Mouse (Mus musculus) forebrain, embryonic 13.5 days (tissue): ENCODE measurements around the gene Agap3. TPM values are rescaled to one million over a fixed set of nuclear protein-coding genes. Genes with fewer than 3 reads are reported as not detected.

Experiments used
- ATAC-seq: fragments of 200-750 bp; cut with Nextera tagmentation; 2 replicates; pipeline ENCODE4 v1.8.0; 2017
- H3K27ac ChIP-seq: fragments of 300-500 bp; sonication (generic); 2 replicates; pipeline ENCODE4 v1.5.1; 2015; ENCODE audit warnings: inconsistent platforms, mild to moderate bottlenecking, moderate library complexity
- H3K27me3 ChIP-seq: fragments of 300-500 bp; sonication (generic); 2 replicates; pipeline ENCODE4 v1.6.1; 2015; ENCODE audit warnings: mild to moderate bottlenecking, inconsistent platforms
- H3K36me3 ChIP-seq: fragments of 300-500 bp; sonication (generic); 2 replicates; pipeline ENCODE4 v1.6.1; 2015; ENCODE audit warnings: mild to moderate bottlenecking, inconsistent platforms; ENCODE audit not compliant: poor library complexity, severe bottlenecking
- H3K4me1 ChIP-seq: fragments of 300-500 bp; sonication (generic); 2 replicates; pipeline ENCODE4 v1.6.1; 2015; ENCODE audit warnings: inconsistent platforms
- H3K4me2 ChIP-seq: fragments of 300-500 bp; sonication (generic); 2 replicates; pipeline ENCODE4 v1.6.1; 2015; ENCODE audit warnings: inconsistent platforms, mild to moderate bottlenecking, moderate library complexity
- H3K4me3 ChIP-seq: fragments of 300-500 bp; sonication (generic); 2 replicates; pipeline ENCODE4 v1.5.1; 2015; ENCODE audit warnings: mild to moderate bottlenecking, inconsistent platforms
- H3K9ac ChIP-seq: fragments of 300-500 bp; sonication (generic); 2 replicates; pipeline ENCODE4 v1.6.1; 2015; ENCODE audit warnings: mild to moderate bottlenecking, inconsistent platforms
- H3K9me3 ChIP-seq: fragments of 300-500 bp; sonication (generic); replicated peaks from 2 replicates; pipeline ENCODE4 v1.6.1; 2016; ENCODE audit warnings: inconsistent platforms
- WGBS: fragments of 180-500 bp; shearing (Covaris S2); methylation state at CpG from one replicate; pipeline ENCODE4 v1.1.7; 2015; 5-methylcytosine and 5-hydroxymethylcytosine counted together
- polyA plus RNA-seq: library from polyadenylated mRNA; unstranded; fragments of >200 nt; fragmentation: Nextera tagmentation; extraction: Ambion mirVana; gene quantifications from 2 replicates; pipeline ENCODE4 v1.2.1, GENCODE M21; 2015

Gene Agap3
- polyA plus RNA-seq, 1 experiment from 2014 or later: 38.0 TPM

DNA sequence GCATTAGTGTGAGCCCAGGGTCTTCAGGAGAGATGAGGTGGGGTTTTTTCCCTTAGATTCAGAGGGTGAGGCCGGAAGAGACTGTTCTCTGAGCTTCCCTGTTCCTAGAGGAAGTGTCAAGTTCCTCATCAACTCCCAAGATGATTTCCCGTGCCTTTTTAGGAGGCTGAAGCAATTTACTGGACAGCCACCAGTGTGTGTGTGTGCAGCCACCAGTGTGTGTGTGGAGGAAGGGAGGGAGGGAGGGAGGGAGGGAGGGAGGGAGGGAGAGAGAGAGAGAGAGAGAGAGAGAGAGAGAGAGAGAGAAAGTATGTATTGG, 2.0 kb downstream of the Agap3 start:
- Histone ChIP-seq H3K9ac (peak overlapping the region; percentile 96; the same call in 1 of the 2 replicates), H3K4me2 (peak overlapping the region; percentile 100), H3K27ac (peak overlapping the region; percentile 93; the same call in 1 of the 2 replicates), H3K4me3 (peak overlapping the region; percentile 94), H3K4me1 (peaks cover 46% of the 10 kb centered on the region), H3K36me3 (peaks cover 25% of the 10 kb centered on the region), H3K27me3 (peaks cover 7% of the 10 kb centered on the region), H3K9me3 (no peaks in the 10 kb centered on the region)
- WGBS: 26% methylated on average over 2 of the region's 2 CpGs
- no peak for ATAC-seq

DNA sequence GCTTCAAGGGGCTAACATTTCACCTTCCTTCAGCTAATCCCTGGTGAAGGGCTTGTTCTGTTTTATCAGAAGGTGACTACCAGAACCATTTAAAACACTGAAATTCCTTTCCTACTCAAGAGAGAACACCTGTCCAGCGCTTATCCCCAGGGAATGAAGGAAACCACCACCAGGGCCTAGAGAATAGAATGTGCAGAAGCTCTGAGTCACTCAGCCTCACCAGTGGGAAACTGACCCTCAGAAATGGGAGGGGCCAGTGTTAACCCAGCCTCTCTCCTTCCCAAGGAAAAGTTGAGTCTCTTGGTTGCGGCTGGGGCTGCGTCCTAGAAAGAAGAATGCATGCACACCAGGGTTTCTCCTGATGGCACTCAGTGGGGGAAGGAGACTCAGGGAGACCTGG, 3.1 kb downstream of the Agap3 start:
- H3K36me3 ChIP-seq: peaks cover 30% of the 10 kb centered on the region
- peaks cover 46% of the 10 kb centered on the region for H3K4me1 ChIP-seq
- no peaks in the 10 kb centered on the region for H3K9me3 ChIP-seq
- ATAC-seq: no peak
- H3K9ac ChIP-seq: peak overlapping the region; percentile 52
- WGBS: 73% methylated on average over 3 of the region's 3 CpGs
- H3K4me2 ChIP-seq: peak overlapping the region; percentile 100
- 0 out of 2 replicates have a peak overlapping the region, but pooled peaks have one; percentile 94 for H3K4me3 ChIP-seq
- 0 out of 2 replicates have a peak overlapping the region, but pooled peaks have one; percentile 93 for H3K27ac ChIP-seq
- peaks cover 4% of the 10 kb centered on the region for H3K27me3 ChIP-seq

DNA sequence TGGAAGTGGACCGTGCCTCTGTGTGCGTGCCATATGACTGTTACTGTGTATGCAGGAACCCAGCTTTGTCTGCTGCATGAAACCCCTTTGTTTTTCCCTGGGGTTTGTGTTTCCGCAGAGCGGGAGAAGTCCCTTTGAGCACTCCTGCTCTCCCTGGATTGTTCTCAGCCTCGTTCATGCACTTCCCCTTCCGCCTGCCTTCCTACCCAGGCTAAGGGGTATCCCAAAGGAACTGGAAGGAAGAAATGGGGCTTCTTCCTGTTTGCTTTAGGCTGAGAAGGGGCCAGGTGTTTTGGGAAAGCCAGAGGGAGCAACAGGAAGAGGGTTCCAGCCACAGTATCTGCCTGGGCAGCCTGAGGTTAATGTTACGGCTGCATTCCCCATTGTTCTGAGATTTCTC, 3.6 kb downstream of the Agap3 start:
- WGBS: 52% methylated on average over 7 of the region's 7 CpGs
- Histone ChIP-seq H3K36me3 (peaks cover 33% of the 10 kb centered on the region), H3K27me3 (no peaks in the 10 kb centered on the region), H3K4me3 (peak overlapping the region; percentile 4; the same call in 1 of the 2 replicates), H3K9ac (peak overlapping the region; percentile 52), H3K9me3 (no peaks in the 10 kb centered on the region), H3K27ac (no peak overlapping the region; the same call in 1 of the 2 replicates), H3K4me2 (peak overlapping the region; percentile 100), H3K4me1 (peaks cover 46% of the 10 kb centered on the region)
- ATAC-seq: no peak

DNA sequence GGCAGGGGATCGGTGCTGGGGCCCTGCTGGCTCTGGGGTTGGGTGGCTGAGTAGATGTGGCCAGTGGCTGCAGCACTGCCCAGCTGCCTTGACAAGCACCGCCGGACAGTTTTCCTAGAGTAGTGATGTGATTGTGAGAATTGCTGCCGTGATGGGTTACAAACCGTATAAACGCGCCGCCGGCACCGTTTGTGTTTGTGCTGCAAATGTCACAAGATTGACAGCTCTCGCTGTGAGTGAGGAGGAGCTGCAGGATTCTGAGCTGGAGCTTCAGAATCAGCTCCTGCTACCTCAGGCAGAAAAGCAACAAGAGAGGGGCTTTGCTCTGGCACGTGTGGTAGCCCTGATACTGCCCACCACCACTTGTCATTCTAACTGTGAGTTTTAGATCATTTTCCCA, 14.8 kb downstream of the Agap3 start:
- peak overlapping the region; percentile 51 for H3K9ac ChIP-seq
- peak overlapping the region; percentile 35 for H3K4me2 ChIP-seq
- H3K9me3 ChIP-seq: no peaks in the 10 kb centered on the region
- H3K4me3 ChIP-seq: no peak overlapping the region
- peaks cover 32% of the 10 kb centered on the region for H3K4me1 ChIP-seq
- H3K27ac ChIP-seq: no peak overlapping the region
- H3K27me3 ChIP-seq: peaks cover under 1% of the 10 kb centered on the region; the same call in 1 of the 2 replicates
- 24% methylated on average over 12 of the region's 12 CpGs for WGBS
- ATAC-seq: no peak
- H3K36me3 ChIP-seq: peaks cover 4% of the 10 kb centered on the region

DNA sequence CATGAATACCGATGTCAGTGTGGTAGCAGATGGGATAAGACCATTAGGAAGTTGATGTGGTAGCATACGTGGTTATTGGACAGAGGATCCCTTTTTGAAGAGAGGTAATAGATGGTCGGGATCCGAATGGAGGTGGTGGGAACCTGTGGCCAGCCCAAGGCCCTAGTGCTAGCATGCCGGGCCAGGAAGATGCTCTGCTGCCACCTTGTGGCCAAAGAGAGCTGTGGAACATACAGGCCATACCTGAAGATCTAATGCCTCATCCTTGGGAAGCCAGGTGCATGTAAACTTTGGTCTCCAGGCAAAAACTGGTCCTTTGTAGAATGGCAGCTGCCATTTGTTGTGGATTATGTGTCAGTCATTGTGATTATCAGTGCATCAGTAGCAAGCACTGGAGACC, 18.6 kb downstream of the Agap3 start:
- H3K9me3 ChIP-seq: no peaks in the 10 kb centered on the region
- ATAC-seq: peak; percentile 63
- H3K27ac ChIP-seq: no peak overlapping the region
- H3K27me3 ChIP-seq: peaks cover 36% of the 10 kb centered on the region
- H3K4me1 ChIP-seq: peaks cover 42% of the 10 kb centered on the region
- 11% methylated on average over 5 of the region's 5 CpGs for WGBS
- no peak overlapping the region for H3K4me2 ChIP-seq
- no peaks in the 10 kb centered on the region for H3K36me3 ChIP-seq
- H3K4me3 ChIP-seq: no peak overlapping the region
- no peak overlapping the region for H3K9ac ChIP-seq

DNA sequence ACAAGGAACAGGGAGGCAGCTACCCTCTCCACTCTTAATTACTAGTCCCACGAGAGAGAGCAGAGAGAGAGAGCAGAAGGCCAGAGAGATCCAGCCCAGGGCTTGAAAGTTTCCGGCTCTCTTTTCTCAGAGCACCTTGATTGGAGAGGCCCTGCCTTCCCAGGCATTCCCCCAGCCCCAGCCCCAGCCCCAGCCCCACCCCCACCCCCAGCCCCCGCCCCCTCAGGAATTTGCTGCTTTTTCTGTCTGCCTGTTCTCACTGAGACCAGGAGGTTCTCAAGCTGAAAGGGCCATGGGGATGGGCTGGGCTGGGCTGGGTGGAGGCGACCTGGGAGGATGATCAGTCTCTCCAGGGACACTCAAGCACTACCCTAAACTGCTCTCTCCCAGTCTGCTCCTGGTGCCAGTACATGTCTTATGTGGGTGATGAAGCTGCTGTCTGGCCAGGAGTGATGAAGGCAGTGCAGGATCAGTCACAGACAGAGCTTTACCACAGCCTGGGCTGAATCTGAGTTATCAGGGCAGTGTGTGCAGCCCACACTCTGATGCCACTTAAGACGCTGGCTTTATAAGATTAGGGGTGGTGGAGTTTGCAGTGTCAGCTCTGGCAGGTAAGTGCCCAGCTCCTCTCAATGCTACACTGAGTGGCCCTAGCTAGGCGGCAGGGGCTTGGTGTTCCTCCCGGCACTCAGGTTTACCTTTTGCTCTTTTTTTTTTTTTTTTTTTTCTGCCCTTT, 21.1 kb downstream of the Agap3 start:
- H3K4me3 ChIP-seq: no peak overlapping the region
- H3K4me1 ChIP-seq: peaks cover 28% of the 10 kb centered on the region
- no peak overlapping the region for H3K27ac ChIP-seq
- peaks cover 40% of the 10 kb centered on the region for H3K27me3 ChIP-seq
- ATAC-seq: no peak
- H3K4me2 ChIP-seq: no peak overlapping the region
- H3K36me3 ChIP-seq: peaks cover 16% of the 10 kb centered on the region
- H3K9me3 ChIP-seq: no peaks in the 10 kb centered on the region
- H3K9ac ChIP-seq: no peak overlapping the region
- 21% methylated on average over 7 of the region's 7 CpGs for WGBS

DNA sequence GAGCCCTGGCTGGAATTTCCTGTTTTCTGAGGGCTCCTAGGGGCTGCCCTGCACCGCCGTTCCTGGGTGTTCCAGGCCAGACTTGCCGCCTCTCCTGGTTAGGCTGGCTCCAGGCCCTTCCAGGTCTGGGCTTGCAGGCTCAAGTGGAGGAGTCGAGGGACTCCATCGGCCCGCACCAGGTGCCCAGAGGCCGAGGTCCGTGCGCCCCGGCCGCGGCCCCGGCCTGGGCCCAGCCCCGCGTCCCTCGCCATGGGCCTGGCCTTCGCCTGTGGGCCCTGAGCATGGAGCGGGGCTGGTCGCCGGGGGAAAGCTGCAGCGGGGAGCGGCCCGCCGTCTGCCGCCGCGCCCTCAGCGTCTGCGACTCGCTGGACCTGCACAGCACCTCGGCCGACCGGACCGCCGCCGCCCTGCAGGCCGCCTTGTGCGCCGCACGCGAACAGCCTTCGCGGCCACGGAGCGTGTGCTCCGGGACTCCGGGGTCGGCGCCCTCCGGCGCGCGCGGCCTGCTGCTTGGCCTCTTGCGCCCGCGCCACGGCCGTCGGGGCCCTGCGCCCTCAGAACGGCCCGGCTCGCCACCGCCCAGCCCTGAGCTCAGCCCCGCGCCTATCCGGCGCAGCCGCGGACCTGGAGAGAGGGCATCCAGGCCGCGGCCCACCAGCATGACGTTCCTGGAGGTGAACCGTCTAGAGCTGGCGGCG, 22.2 kb downstream of the Agap3 start:
- WGBS: 3% methylated on average over 52 of the region's 77 CpGs
- peaks cover 28% of the 10 kb centered on the region for H3K36me3 ChIP-seq
- peak overlapping the region; percentile 58 for H3K9ac ChIP-seq
- H3K27ac ChIP-seq: no peak overlapping the region
- H3K4me2 ChIP-seq: peak overlapping the region; percentile 64
- peaks cover 40% of the 10 kb centered on the region for H3K27me3 ChIP-seq
- no peaks in the 10 kb centered on the region for H3K9me3 ChIP-seq
- ATAC-seq: peak; percentile 22
- H3K4me1 ChIP-seq: peaks cover 33% of the 10 kb centered on the region
- peak overlapping the region; percentile 38 for H3K4me3 ChIP-seq

DNA sequence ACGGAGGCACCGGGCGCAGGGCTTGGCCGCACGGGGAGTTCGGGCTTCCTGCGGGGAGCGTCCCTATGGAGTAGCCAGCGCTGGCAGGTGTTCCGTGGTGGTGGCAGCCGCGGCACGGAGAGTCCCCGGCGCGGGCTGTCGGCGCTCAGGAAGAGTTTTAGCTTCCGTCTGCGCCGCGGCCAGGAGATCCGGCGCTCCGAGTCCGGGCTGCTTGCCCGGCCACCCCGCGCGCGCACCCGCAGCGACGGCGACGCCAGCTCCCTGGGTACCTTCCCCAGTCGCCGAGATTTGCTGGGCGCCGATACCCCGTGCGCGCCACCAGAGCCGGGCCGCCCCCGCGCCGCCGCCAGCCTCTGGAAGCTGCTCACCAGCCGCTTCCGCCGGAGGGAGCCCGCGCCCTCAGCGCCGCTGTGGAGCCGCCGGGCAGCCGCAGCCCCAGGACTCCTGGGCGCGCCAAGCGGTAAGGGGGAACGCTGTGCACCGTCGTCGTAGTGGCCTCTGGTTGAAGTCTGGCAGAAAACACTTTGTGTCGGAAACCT, 22.8 kb downstream of the Agap3 start:
- WGBS: 3% methylated on average over 63 of the region's 67 CpGs
- Histone ChIP-seq H3K4me3 (peak overlapping the region; percentile 38), H3K27me3 (peaks cover 40% of the 10 kb centered on the region), H3K36me3 (peaks cover 34% of the 10 kb centered on the region), H3K27ac (no peak overlapping the region), H3K4me2 (peak overlapping the region; percentile 64), H3K4me1 (peaks cover 33% of the 10 kb centered on the region), H3K9me3 (no peaks in the 10 kb centered on the region), H3K9ac (peak overlapping the region; percentile 58)
- peak; percentile 12; the same call in 1 of the 2 replicates for ATAC-seq

DNA sequence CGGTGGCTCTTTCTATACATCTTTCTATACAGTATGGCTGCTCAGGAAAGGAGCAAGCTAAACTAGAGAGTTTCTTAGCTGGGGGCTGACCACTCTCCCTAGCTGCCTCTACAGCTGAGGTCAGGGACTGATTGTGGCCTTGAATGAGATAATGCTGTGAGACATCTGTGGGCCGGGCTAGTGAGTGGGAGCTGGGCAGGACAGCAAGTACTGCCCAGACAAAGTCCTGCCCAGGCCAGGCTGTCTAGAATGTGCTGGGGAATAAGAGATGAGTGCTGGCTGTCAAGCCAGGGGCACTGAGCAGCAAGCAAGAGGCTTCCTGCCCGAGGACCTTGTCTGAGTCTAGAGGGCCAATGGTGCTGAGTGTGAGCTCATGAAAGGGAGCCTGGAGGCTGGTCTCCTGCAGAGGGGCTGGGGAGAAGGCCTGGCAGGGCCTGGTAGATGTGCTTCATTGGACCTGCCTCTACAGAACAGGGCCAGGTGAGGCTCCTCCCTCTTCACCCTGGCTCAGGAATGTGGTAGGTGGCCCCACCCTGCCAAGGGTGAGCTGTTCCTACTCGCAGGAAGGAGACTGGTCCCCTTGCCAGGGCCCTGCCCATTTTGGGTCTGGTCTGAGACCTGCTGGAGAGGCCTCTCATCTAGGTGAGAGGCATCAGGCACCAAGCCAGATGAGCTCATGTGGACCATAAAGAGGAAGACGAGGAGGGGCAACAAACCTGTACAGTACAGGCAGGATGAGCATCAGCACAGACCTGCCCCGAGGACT, 23.7 kb downstream of the Agap3 start:
- peak overlapping the region; percentile 64; the same call in 1 of the 2 replicates for H3K4me2 ChIP-seq

DNA sequence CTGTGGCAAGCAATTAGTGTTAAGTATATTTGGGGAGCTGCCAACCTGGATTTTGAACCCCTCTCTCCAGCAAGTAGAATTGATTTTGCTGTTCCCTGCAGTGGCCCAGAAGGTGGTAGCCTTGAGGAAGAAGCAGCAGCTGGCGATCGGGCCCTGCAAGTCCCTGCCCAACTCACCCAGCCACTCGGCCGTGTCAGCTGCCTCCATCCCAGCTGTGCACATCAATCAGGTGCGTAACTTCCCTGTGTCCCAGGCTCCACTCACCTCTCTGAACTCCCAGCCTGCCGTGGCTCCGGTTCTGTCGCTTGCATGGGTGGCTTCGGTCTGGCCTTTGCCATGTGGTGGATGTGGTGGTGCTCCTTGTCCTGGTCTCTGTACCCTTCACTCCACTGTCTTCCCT, 25.9 kb downstream of the Agap3 start:
- peaks cover 50% of the 10 kb centered on the region for H3K4me1 ChIP-seq
- no peak overlapping the region for H3K4me2 ChIP-seq
- ATAC-seq: no peak
- H3K9ac ChIP-seq: no peak overlapping the region
- H3K4me3 ChIP-seq: no peak overlapping the region
- peaks cover 60% of the 10 kb centered on the region for H3K36me3 ChIP-seq
- WGBS: 92% methylated on average over 9 of the region's 9 CpGs
- peaks cover 39% of the 10 kb centered on the region for H3K27me3 ChIP-seq
- no peaks in the 10 kb centered on the region for H3K9me3 ChIP-seq
- H3K27ac ChIP-seq: no peak overlapping the region

More for the DNA sequence above, 23.7 kb downstream of the Agap3 start:
- Histone ChIP-seq H3K9me3 (no peaks in the 10 kb centered on the region), H3K4me3 (no peak overlapping the region), H3K9ac (peak overlapping the region; percentile 58; the same call in 1 of the 2 replicates), H3K27me3 (peaks cover 40% of the 10 kb centered on the region), H3K4me1 (peaks cover 36% of the 10 kb centered on the region), H3K36me3 (peaks cover 42% of the 10 kb centered on the region), H3K27ac (no peak overlapping the region)
- 77% methylated on average over 6 of the region's 6 CpGs for WGBS
- no peak for ATAC-seq

DNA sequence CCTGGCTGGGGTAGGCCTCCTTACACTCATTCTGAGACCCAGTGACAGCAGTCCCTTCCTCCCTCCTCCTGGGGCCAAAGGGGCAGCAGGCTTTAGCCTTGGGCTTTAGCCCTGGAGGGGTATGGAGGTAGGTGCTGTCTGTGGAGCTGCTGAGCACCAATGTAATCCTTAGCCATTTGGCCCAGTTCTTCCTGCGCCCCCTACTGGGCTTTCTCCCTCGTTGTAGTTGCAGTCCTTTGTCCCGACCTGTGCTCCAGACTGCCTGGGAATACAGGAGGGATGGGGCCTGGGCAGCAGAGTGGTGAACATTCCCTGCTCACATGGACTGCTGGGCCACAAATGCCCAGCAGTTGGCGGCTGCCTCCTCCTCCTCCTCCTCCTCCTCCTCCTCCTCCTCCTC, 29.7 kb downstream of the Agap3 start:
- peak; percentile 61 for ATAC-seq
- Histone ChIP-seq H3K9me3 (no peaks in the 10 kb centered on the region), H3K27ac (0 out of 2 replicates have a peak overlapping the region, but pooled peaks have one; percentile 8), H3K4me3 (no peak overlapping the region), H3K4me2 (no peak overlapping the region), H3K9ac (no peak overlapping the region; the same call in 1 of the 2 replicates), H3K36me3 (peaks cover 74% of the 10 kb centered on the region), H3K4me1 (peaks cover 60% of the 10 kb centered on the region), H3K27me3 (peaks cover 13% of the 10 kb centered on the region; the same call in 1 of the 2 replicates)
- WGBS: 0% methylated on average over 3 of the region's 4 CpGs
